Mouse (Mus musculus) lung, adult 2 months (tissue): Measurements from ENCODE around the gene Wnt2b.

Source experiments
- CTCF ChIP-seq: fragments of 200-500 bp; IDR thresholded peaks from 2 replicates; pipeline ENCODE4 v1.5.1; 2011; ENCODE audit warnings: mild to moderate bottlenecking, low read length, control low read depth; ENCODE audit not compliant: insufficient read depth
- POLR2A ChIP-seq: fragments of 200-500 bp; IDR thresholded peaks from 2 replicates; pipeline ENCODE4 v1.6.1; 2011; ENCODE audit warnings: low read depth, mild to moderate bottlenecking, control low read depth, low read length, borderline replicate concordance; ENCODE audit errors: extremely low read depth

DNA sequence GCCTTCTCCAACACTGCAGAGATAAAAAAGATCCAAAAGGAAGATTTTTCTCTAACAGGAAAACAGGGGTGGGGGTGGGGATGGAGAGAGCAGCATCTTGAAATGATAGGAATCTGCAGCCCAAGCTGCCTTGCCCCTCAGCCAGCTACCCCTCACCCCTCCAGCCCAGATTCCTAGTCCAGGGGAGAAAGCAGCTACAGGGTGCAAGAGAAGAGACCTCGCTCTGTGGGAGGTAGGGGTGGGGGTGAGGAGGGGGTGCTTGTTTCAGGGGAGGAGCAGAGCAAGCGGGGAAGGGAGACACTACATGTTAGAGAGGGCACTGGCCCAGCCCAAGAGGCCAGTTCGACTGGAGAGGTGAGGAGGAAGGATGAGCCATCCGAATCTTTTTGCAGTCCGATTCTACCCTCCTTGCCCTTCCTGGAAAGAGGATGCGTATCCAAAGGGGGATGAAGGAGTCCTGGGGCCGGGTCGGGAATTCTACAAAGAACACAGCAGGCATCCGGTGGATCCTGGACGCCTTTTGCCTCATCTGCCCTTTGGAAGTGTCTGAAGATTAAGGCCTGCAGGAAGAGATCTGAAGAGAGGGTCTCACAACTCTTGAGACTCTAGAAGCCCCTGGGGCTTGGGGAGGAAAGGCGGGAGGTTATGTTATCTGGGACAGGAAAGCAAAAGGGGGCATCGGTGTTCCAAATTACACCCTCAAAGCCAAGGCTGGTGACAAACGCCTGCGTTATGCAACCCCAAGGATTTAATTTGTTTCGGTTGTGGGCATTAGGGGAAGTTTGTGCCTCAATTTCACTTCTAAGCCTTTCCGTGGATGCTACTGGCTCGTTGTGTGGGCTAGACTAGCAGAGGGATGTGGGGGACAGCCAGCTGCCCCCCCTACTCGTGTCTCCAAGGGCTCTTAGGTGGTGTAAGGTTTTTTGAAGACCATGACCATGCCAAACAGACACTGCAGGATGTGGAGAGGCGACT lies 1.4 kb downstream of the Wnt2b start:
- TF ChIP-seq POLR2A (no peak), CTCF (no peak)
